Mouse (Mus musculus): ENCODE data around the gene Cdnf.

Cdnf gene

DNA sequence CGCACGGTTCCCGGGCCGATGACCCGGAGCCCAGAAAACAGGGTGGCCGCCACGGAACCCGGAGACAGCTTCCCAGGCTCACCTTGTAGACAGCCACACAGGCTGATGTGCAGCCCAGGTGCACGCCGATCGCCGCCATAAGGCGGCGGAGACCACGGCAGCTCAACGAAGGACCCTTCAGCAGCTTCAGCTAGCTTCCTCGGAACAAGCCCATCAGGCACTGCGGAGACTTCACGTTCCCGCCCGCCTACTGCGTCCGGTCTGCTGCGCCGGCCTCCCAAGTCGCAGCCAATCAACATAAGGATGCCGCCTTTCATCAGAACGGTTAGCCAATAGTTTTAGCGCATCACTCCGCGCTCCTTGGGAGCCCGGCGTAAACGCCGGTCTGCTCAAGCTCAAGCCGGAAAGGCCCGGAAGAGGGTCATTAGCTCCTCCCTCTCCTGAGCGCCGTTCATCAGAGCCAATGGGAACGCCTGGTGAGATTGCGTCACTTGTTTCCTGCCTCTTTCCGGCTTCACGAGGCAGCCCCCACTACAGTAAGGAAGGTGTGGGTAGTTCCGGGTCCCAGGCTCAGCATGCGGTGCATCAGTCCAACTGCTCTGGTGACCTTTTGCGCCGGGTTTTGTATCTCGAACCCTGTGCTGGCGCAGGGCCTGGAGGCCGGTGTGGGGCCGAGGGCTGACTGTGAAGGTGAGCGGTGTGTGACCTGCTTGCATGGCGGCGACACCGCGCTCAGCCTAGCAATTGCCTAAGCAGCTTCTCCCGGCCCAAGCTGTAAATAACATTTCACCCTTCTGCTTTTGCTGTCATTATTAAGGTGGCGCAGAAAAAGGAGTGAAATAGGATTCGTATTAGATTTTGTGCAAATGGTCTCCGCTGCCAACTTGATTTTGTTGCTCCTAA, at the start of gene Cdnf, which contains the start of the genes Gm45902 and Hspa14:
Gene Cdnf (plus strand): TSS at position 479 of the 903 bp plus-strand sequence.
Gene Gm45902 (minus strand): TSS at position 239 of the 903 bp plus-strand sequence.
Gene Hspa14 (minus strand): TSS at position 263 of the 903 bp plus-strand sequence.
- peak; percentile 98 for DNase-seq (ENCODE audit: low spot score)

DNA sequence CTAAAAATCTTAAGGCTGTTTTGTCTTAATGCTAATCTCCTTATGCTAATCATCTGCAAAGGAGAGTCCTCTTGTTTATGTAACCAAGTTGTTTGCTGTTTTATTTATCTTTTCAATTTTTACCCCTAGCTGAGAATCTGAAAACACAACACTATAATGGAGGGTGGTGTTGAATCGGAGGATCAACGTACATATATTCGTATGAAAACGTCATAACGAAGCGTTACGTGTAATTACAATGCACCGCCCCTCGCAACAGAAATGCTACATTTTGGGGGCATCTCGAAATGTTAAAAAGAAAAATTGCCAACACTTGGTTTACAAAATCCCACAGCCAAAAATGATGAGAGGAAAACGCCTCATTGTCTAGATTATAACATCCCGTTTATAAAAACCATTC, 38.9 kb upstream of the Cdnf start:
- no peak for DNase-seq (ENCODE audit: low spot score)

DNA sequence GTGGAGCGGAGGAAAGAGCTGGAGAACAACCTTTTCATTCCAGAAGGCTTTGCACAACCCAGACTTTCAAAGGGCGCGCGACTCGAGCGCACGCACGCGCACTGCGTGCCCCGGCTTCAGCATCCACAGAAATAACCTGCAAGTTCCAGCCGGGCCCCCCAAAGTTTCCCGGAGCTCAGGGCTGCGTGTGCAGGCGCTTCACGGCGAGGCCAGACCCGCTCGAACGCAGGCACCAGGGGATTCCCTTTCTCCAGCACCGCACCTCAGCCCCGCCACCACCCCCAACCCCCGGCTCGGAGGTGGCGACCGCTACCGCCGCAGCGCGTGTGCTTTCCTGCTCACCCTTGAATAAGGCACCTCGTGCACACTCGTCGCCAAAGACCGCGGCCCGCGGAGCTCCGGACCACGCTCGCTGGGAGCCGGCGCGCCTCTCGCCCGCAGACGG, 38.4 kb upstream of the Cdnf start:
- peak; percentile 69 for DNase-seq (ENCODE audit: low spot score)

DNA sequence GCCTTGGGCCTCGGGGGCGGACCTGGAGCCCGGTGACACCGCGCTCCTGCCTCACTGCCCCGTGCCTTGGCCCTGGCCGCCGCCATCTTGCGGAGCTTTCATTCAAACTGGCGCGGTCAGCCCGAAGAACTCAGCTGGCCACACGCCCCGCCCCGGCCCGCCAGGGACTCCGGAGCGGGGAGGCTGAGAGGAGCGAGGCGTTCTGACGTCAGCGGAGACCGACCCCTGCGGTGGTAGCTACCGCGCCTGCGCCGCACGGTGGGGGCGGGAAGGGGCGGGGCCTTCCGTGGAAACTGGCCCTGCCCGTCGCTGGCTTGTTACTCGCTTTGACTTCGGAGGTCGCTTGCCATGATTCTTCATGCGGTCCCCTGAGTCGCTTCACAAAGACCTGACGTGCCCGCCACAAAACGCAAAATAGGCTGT, 38.0 kb upstream of the Cdnf start, which contains the start of gene Suv39h2:
Gene Suv39h2 (minus strand): TSS at position 171 of the 423 bp plus-strand sequence.
- DNase-seq (ENCODE audit: low spot score) = peak; percentile 94

DNA sequence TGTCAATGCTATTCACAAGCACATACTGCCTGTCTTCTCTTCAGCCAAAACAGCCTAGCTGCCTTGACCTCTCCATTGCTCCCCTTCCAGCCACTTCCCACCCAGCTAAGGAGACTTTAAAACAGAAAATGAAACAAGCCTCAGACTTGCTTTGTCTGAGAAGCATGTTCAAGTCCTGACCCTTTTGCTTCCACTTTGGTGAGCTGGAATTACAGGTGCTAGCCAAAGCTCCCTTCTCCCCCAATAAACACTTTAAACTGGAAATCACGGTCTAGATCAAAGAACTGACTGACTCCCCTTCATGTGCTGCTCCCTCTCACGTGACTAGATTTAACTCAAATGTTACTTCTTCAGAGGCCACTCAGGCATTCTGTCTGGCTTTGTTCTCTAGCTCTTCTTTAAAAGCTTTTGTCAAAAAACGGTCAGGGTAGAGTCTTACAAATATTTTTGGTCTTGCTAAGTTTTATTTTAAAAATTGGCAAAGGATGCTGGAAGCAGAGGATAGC, 37.0 kb upstream of the Cdnf start:
- DNase-seq (ENCODE audit: low spot score) = no peak

DNA sequence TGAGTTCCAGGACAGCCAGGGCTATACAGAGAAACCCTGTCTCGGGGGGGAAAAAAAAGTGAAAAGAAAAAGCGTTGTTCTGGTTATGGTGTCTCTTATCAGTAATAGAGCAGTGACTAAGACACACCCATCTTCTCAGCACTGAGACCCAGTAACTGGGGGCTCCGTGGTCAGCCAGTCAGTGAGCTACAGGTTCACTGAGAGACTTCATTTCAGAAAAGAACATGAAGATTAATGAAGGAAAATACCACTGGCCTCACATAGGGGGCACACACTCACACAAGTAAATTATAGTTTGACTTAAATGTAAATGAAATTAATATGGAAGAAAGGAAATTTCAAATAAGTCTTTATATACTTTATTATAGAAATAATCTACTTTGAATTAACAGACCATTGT, 32.6 kb upstream of the Cdnf start:
- DNase-seq (ENCODE audit: low spot score) = no peak

DNA sequence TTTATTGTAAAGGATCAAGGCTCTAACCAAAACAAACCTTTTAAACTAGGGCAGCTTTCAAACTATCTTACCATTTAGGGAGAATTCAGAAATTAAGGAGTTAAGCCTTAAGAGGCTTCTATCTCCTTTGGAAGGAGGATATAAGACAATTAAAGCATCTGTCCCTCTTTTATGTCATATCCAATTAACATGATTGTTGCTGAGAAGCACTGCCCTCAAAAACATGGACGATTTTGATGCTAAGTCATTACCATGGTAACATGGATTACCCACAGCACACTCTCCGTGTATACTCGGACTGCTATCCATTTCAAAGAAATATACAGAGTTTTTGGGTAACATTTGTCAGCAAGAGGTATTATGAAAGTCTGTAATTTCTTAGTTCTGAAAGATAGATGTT, 23.0 kb upstream of the Cdnf start:
- no peak for DNase-seq (ENCODE audit: low spot score)

DNA sequence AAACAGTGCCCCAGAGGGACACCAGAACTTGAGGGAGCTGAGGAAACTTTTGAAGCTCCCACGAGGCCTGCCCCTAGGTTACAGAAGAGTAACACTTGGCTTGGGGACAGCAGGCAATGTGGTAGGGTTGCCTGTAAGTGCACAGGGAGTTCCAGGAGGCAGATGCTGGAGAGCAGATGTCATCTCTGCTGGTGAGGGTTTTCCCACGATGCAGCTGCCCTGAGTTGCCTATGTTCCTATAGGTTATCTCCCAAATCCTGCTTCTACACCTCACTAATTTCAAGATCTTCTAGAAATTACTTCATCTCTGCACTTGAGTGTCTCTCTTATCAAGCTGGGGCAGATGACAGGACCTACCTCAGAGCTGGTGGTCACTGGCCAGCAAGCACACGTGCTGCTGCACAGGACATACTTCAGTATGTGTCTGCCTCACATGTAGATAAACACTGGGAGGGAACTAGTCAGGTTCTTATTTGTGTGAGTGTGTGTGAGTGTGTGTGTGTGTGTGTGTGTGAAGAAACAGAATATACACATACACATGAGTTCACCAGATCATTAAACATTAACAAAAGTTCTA, 18.9 kb upstream of the Cdnf start:
- DNase-seq (ENCODE audit: low spot score) = no peak

DNA sequence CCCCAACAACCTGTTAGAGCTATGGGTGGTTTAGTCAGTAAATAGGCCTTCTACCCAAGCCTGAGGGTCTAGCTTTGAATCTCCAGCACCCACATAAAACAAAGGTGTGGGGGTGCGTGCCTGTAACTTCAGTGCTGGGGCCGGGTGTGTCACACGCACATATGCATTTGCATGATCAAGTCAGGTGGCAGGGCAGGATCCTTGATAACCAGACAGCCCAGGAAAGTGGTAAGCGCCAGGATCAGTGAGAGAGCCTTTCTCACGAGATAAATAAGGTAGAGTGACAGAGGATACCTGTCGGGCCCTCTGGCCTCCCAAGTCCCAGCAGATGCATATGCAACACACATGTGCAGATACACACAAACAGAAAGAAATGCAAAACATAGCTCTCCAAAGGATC, 13.3 kb upstream of the Cdnf start:
- DNase-seq (ENCODE audit: low spot score) = no peak

DNA sequence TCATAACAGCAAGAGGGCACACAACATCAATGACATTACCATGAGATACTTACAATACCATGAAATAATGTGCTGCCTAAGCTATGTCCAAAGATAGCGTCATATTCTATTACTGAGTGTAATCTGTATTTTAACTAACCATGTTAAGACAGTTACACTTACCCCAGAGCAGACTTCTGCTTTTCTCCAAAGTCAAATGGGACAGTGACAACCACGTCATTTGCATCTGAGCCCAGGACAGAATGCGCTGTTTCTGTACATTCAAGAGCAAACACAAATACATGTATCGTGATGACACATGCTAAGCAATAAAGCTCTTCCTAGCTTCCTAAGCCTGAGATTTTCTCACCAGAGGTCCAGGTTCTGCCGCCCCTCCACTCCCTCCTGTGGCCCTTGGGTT, 11.9 kb upstream of the Cdnf start:
- DNase-seq (ENCODE audit: low spot score) = no peak

DNA sequence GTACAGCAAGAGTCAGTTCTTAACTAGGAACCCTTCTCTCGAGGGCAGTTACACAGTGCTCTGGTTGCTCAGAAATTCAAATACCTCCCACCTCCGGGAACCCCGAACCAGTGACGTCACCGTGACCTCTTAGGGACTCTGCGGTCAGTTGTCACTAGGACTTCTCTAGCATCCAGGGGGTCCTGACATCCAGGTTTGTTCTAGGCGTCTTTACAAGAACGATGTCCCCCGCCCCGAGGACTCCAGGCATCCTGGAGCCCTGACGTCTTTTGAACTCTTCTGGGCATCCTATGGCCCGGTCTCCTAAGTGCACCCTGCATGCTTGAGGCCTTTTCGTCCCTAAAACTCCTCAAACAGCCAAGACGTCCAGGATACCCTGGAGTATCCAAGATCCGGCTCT, 754 bp upstream of the Cdnf start:
- peak; percentile 10 for DNase-seq (ENCODE audit: low spot score)

DNA sequence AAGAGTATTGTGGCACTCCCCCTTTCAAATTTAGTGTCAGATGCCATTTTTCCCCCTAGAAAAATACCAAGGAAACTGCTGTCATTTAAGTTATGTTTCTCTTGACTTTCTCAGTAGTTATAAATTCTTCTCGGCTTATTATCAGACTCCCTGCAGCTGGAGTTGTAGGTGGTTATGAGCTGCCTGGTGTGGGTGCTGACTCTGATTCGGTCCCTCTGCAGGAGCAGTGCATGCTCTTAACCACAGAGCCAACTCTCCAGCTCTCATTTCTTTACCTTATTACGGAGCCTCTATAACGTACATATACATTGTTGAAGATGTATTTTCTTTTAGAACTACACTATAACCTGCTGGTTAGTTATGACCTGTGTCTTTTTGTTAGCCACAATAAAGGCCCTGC, 9.7 kb downstream of the Cdnf start:
- no peak for DNase-seq (ENCODE audit: low spot score)

DNA sequence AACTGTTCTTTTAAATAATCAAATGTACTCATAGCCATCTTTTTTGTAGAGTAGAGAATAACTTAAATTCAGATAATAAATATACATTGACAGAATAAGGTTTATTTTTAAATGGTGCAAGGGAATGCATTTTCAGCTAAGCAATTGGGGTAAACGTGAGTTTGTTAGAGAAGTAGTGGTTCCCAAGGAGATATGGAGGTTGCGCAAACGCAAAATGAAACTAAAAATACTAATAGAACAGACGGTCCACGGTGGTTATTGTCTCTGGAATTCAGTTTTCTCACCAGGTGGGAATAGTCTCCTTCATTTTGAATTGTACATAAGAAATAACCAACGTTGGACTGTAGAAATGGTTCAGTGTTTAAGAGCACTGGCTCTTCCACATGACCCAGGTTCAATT, 13.5 kb downstream of the Cdnf start:
- no peak for DNase-seq (ENCODE audit: low spot score)

DNA sequence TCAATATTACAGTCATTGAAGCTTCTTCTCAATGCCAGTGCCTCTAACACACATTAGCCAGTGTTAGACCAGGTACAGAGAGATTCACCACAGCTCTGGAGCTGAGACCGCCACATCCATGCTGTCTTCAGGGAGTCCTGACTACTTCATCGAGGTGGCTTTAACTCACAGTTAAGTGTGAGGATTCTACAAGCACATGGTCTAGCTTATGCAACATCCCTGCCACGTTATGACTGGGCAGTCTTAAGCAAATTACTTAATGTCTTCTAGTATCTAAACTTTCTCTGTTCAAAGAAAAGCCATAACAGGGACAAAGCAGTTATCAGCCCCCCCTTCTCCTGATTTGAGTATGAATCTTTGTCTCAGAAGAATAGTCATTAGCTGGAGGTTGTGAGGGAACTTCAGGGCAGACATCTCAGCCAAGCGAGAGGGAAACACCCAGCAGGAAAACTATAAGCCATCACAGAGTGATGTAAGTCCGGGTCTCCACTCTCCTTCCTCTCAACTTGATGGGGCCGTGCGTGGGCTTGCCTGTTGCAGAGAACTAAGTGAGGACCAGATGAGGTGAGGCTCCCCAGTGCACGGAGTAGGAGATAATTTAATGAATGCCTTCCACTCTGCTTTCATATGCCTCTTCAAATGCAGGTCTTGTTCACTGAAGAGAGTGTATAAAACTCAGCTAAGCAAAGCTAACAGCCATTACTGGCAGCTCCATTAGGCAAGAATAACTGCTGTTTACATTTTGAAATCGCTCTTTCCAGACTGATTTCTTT, 28.7 kb downstream of the Cdnf start:
- no peak for DNase-seq (ENCODE audit: low spot score)

DNA sequence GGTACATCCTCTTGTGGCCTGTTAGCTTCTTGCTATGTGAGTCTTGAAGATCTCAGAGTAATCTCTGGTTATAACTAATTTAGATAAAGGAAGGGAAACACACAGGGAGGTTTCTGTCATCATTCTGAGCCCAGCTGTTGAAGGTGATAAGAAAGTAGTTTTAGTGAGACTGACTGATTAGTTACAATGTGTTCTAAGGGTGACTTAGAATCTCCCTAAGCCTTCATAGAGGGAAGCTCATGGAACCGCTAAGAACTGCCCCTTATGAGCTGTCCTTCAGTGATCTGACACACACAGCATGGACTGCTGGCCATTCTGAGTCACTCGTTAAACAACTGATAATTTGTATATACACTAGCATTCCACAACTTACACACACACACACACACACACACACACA, 33.2 kb downstream of the Cdnf start:
- no peak for DNase-seq (ENCODE audit: low spot score)

DNA sequence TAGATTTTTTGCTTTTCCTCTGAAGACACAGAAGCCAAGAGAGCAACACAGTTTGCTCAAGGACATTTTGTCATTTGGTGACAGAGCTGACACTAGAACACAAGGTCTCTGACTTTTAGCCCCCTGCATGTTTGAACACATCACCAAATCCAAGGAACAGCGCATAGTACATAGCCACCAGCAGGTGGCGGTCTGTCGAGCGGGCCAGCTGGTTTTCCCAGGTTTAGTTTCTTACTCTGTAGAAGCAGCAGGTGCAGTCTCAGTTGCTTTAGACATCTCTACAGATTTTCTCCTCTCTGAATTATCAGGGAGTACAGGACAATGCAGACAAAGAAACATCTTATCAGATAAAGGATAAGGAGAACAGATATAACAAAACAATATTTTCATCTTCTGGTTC, 33.8 kb downstream of the Cdnf start:
- peak; percentile 53 for DNase-seq (ENCODE audit: low spot score)

DNA sequence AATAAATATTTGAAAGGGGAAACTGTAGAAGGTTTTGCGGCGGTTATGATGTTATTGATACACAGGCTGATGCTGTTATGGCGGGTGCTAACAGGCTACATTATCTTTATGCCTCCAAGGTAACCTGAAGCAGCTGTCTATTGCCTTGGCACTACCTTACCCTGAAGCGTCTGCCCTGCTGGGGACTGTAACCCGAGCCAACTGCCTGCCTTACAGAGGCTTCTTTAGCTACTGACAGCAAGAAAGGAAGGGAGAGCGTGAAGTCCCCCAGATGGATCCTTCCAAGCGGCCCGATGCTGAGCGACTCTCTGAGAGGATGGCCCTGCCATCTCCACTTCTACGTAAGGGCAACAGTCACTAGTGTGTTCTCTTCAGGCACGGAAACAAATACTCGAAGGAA, 57.4 kb downstream of the Cdnf start, which contains the start of gene Fam107b:
Gene Fam107b (plus strand): TSS at position 303 of the 400 bp plus-strand sequence.
- no peak for DNase-seq (ENCODE audit: low spot score)

DNA sequence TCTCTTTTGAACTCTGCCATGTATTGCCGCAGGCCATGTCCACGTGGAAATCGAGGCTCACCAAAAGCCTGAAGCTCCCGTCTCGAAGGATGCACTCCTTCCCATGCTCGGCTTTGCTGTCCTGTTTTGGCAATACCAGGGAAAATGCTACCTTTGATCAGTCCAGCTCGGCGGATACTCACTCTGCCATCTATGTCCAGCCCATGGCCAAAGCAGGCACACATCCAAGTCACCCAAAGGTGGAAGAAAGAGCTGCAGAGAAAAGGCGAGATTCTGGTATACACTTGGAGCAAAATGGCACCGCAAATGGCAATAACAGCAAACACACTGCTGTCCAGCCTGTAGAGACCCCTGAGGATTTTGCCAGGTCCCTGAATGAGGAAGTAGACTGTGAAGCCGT, 57.8 kb downstream of the Cdnf start:
- no peak for DNase-seq (ENCODE audit: low spot score)

DNA sequence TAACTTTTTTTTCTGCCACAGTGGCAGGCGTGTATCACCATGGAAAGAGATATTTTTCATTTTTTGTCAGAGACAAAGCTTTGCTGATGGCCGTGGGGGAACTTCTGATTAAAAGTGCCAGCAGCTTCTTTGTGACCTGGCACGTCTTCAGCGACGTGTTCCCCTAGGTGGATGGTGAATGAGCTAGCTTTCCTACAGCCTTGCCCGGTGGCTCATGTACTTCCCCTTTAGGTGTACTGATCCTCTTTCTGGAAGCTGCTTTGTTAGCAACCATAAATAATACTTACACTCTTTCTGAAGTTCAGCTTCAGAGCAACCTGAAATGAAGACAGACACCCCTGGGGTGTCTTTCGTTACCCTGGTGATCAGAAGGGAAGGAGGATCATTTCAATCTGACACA, 61.1 kb downstream of the Cdnf start:
- no peak for DNase-seq (ENCODE audit: low spot score)

DNA sequence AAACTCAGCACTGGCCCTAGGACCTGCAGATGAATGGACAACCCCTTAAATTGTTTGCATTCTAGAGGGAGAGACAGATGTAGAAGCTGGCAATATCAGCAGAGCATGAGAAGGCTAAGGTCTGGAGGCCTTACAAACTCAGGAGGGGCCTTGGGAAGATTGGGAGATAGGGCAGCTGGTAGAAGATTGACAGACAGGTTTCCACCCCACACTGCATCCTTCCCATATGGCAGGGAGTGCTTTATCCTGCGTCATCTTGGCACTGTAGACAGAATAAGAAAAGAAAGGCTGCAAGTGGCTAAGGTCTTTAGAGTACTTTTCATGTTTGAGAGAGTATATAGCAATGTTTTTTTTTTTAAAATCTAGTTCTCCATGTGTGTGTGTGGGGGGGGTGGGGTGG, 62.3 kb downstream of the Cdnf start:
- DNase-seq (ENCODE audit: low spot score) = no peak
